Mouse (Mus musculus) megakaryocyte, embryonic 14.5 days (primary cell): ENCODE measurements around the gene Gnaz. TPM values are rescaled to one million over a fixed set of nuclear protein-coding genes. Genes with fewer than 3 reads are reported as not detected.

Source experiments
- H3K27me3 ChIP-seq: replicated peaks from 2 replicates; pipeline ENCODE3; 2012; ENCODE audit warnings: inconsistent platforms
- H3K36me3 ChIP-seq: replicated peaks from 2 replicates; pipeline ENCODE3; 2012; ENCODE audit warnings: low read length, inconsistent platforms, mixed read lengths
- H3K4me1 ChIP-seq: 2 replicates; pipeline ENCODE4 v1.6.1; 2012; ENCODE audit warnings: inconsistent platforms
- H3K4me3 ChIP-seq: replicated peaks from 2 replicates; pipeline ENCODE3; 2012; ENCODE audit warnings: moderate library complexity, mild to moderate bottlenecking, inconsistent platforms
- H3K9me3 ChIP-seq: 2 replicates; pipeline ENCODE4 v1.6.1; 2012; ENCODE audit warnings: inconsistent platforms
- FLI1 ChIP-seq: IDR thresholded peaks from 2 replicates; pipeline ENCODE4 v1.6.1; 2012; ENCODE audit warnings: low read length, inconsistent platforms, mixed read lengths
- GATA1 ChIP-seq: IDR thresholded peaks from 3 replicates; pipeline ENCODE4 v1.6.1; 2012; ENCODE audit warnings: mixed read lengths, low read length, inconsistent platforms, borderline replicate concordance
- polyA plus RNA-seq: library from polyadenylated mRNA; stranded (reverse); fragments of >175 nt; gene quantifications from 2 replicates; pipeline ENCODE4 v1.2.3, GENCODE M21; 2012; ENCODE audit warnings: low replicate concordance; ENCODE audit not compliant: insufficient read depth

Gene Gnaz
- polyA plus RNA-seq, 1 experiment: 224 TPM

DNA sequence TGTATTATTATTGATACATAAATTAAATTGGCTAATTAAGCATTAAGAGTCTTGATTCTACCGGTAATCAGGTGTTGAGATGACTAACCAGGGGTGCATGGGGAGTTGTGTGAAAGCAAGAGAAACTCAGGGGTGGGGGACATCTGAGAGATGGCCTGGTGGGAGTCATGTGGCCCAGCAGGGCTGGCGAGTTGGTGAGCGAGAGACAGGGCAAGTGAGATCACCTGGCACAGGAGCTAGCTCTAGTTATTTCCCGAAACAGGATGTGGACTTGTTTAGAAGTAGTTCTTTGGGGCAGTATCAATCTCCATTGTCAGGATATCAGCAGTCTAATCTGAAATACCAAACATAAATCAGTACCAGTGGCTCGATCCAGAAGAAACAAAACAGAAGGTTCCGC lies 35.3 kb upstream of the Gnaz start:
- H3K4me1 ChIP-seq: peaks cover 76% of the 10 kb centered on the region
- H3K9me3 ChIP-seq: peaks cover 7% of the 10 kb centered on the region; the same call in 1 of the 2 replicates

DNA sequence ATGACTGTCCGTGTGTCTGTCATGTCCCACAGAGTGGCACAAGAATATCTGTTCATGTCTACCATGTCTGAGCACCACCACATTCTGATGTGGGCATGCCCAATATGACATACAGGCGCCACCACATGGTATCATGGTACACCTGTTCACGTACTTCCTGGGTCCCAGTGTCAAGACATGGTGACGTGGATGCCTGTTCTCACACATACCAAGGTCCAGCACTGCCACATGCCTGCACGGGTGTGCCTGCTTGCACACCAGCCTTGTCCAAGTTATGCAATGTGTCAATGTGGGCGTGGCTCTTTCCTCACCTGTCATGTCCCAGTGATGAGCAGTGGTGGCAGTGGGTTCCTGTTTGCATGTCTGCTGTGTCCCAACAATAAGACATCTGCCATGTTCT lies 34.5 kb upstream of the Gnaz start:
- Histone ChIP-seq H3K9me3 (peaks cover 6% of the 10 kb centered on the region; the same call in 1 of the 2 replicates), H3K4me3 (peak overlapping the region; percentile 19), H3K27me3 (peaks cover 47% of the 10 kb centered on the region), H3K4me1 (peaks cover 83% of the 10 kb centered on the region), H3K36me3 (no peaks in the 10 kb centered on the region)
- TF ChIP-seq GATA1 (no peak), FLI1 (no peak)

More for the DNA sequence above, 35.3 kb upstream of the Gnaz start:
- TF ChIP-seq FLI1 (no peak), GATA1 (no peak)
- Histone ChIP-seq H3K4me3 (no peak overlapping the region), H3K27me3 (peaks cover 47% of the 10 kb centered on the region), H3K36me3 (no peaks in the 10 kb centered on the region)

DNA sequence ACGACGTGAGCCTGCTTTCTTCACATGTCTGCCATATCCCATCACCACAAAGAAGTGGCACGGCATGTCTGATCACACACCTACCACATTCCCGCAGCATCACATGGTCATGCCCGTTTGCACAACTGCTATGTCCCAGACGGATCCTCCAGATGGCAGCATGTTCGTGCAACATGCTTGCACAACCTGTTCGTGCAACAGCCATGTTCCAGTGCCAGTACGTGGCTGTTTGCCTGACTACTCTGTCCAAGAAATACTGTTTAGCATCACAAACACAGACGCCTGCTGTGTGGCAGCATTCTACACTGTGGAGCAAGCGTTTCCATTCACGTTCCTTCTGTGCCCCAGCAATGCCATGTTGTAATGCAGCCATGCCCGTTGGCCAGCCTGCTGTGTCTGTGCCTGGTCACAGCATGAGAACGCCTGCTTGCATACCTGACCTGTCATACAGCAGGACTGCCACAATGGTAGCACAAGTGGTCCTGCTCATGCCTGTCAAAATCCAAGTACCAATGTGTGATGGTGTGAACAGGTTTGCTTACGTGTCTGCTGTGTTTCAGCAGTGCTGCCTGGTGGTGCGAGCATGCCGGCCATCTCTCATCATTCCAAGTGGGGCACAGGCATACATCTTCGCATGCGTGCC lies 33.3 kb upstream of the Gnaz start:
- peaks cover 37% of the 10 kb centered on the region for H3K27me3 ChIP-seq
- H3K4me3 ChIP-seq: peak overlapping the region; percentile 51
- peaks cover 84% of the 10 kb centered on the region for H3K4me1 ChIP-seq
- no peak; the same call in 2 of the 3 replicates for TF ChIP-seq GATA1
- no peak for TF ChIP-seq FLI1
- no peaks in the 10 kb centered on the region for H3K9me3 ChIP-seq
- no peaks in the 10 kb centered on the region for H3K36me3 ChIP-seq

DNA sequence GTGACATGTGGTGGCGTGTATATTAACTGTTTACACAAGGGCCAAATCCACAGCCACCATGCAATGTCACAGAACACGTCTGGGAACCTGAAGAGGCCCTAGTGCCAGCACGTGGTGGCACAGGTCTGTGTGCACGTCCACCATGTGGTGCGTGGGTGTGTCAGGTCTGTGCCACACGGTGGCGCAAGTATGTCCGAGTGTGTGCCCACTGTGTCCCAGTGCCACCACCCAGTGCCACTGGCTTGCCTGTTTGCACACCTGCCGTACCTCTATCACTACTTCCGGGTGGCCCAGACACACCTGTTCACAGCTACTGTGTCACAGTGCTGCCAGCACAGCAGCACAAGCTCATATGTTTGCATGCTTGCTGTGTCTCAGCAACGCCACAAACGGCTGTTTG lies 32.5 kb upstream of the Gnaz start:
- H3K9me3 ChIP-seq: no peaks in the 10 kb centered on the region
- peaks cover 84% of the 10 kb centered on the region for H3K4me1 ChIP-seq
- TF ChIP-seq GATA1 (no peak), FLI1 (no peak)
- no peaks in the 10 kb centered on the region for H3K36me3 ChIP-seq
- H3K27me3 ChIP-seq: peaks cover 30% of the 10 kb centered on the region
- H3K4me3 ChIP-seq: peak overlapping the region; percentile 54

DNA sequence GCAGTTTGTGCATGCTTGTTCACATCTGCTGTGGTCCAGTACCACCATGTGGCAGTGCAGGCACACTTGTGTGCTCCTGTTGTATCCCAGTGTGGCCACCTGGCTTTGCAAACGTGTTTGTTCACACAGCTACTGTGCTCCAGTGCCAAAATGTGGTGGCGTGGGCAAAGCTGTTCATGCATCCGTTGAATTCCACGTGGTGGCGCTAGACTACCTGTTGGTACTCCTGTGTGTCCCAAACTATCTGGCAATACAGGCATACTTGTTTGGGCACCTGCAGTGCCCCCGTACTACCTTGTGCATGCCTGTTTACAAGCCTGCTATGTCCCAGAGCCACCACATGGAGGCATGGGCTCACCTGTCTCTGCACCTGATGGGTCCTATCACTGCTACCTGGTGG lies 32.0 kb upstream of the Gnaz start:
- peaks cover 84% of the 10 kb centered on the region for H3K4me1 ChIP-seq
- peaks cover 26% of the 10 kb centered on the region for H3K27me3 ChIP-seq
- TF ChIP-seq GATA1: no peak
- TF ChIP-seq FLI1: no peak
- H3K4me3 ChIP-seq: peak overlapping the region; percentile 12
- H3K36me3 ChIP-seq: no peaks in the 10 kb centered on the region
- no peaks in the 10 kb centered on the region for H3K9me3 ChIP-seq

DNA sequence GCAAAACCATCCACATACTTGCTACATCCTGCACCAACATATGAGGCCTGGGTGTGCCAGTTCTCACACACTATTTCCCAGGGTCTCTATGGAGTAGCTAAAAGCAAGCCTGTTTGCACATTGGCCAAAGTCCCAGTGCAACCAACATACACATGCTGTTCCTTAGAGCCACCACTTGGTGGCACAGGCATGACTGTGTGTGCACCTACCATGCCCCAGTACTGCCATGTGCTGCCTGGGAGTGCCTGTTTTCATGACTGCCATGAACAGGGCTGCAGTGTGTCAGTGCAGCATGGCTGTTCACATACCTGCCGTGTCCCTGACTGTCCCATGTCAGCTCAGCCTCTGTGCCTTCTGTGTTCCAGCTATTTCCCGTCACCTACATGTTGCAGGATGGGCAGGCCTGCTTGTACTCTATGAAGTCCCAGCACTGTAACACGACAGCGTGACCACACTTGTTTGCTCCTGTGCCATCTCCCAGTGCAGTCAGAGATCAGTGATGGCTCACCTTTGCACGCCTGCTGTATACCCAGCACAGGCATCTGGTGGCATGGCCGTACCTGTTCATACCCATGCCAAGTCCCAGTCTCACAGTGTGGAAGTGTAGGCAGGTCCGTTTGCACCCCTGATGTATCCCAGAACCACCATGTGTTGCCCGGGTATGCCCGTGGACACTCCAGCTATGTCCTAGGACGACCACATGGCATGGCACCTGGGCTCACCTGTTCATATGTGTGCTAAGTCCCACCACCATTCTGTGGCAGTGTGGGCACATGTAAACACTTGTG lies 29.8 kb upstream of the Gnaz start:
- TF ChIP-seq FLI1 (no peak), GATA1 (no peak)
- Histone ChIP-seq H3K27me3 (peaks cover 24% of the 10 kb centered on the region), H3K9me3 (no peaks in the 10 kb centered on the region), H3K4me3 (peak overlapping the region; percentile 76), H3K36me3 (no peaks in the 10 kb centered on the region), H3K4me1 (peaks cover 93% of the 10 kb centered on the region)

DNA sequence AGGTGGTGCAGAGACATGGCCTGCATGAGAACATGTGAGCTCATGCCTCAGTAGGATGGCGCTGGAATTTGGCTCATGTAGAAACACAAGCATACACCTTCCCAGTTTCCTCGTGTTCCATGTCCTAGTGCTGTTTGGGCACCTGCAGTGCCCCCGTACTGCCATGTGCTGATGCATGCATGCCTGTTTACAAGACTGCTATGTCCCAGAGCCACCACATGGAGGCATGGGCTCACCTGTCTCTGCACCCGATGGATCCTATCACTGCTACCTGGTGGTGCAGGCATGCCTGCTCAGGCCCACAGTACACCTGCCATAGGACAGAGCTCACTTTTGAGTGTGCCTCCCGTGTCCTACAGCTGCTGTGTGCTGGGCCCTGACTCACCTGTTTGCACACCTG lies 28.6 kb upstream of the Gnaz start:
- no peaks in the 10 kb centered on the region for H3K36me3 ChIP-seq
- H3K27me3 ChIP-seq: peaks cover 16% of the 10 kb centered on the region
- no peak overlapping the region for H3K4me3 ChIP-seq
- TF ChIP-seq FLI1 (no peak), GATA1 (no peak)
- H3K9me3 ChIP-seq: no peaks in the 10 kb centered on the region
- peaks cover 81% of the 10 kb centered on the region for H3K4me1 ChIP-seq

DNA sequence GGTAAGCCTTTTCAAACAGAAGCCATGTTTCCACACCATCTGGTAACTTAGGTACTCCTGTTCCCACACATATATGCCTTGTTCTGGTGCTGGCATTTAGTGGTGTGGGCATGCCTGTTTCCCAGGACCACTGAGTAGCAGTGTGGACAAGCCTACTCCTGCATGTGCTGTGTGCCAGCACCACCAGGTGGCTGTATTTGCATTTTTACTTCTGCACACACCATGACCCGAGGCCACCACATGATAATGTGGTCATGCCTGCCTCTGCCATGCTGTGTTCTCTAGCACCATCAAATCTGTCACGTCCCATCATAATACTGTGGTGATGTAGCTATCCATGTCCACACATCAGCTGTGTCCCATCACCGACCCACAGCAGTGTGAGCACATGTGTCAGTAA lies 27.7 kb upstream of the Gnaz start:
- peaks cover 72% of the 10 kb centered on the region for H3K4me1 ChIP-seq
- no peaks in the 10 kb centered on the region for H3K36me3 ChIP-seq
- H3K27me3 ChIP-seq: peaks cover 10% of the 10 kb centered on the region
- no peaks in the 10 kb centered on the region for H3K9me3 ChIP-seq
- TF ChIP-seq FLI1 (no peak), GATA1 (no peak)
- H3K4me3 ChIP-seq: peak overlapping the region; percentile 5

DNA sequence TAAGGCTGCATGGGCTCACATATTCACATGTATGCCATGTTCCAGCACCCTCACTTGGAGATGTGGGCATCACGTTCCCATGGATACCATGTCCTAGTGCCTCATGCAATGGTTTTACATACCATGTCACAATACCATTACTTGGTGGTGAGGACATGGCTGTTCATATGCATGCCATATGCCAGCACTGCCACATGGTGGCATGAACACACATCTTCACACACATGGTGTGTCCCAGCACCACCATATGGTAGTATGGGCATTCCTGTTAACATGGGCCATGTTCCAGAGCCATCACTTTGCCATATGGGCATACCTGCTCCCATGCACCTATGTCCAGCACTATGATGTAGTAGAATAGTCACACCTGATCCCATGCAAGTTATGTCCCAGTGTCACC lies 26.2 kb upstream of the Gnaz start:
- H3K9me3 ChIP-seq: peaks cover 9% of the 10 kb centered on the region
- peaks cover 65% of the 10 kb centered on the region for H3K4me1 ChIP-seq

DNA sequence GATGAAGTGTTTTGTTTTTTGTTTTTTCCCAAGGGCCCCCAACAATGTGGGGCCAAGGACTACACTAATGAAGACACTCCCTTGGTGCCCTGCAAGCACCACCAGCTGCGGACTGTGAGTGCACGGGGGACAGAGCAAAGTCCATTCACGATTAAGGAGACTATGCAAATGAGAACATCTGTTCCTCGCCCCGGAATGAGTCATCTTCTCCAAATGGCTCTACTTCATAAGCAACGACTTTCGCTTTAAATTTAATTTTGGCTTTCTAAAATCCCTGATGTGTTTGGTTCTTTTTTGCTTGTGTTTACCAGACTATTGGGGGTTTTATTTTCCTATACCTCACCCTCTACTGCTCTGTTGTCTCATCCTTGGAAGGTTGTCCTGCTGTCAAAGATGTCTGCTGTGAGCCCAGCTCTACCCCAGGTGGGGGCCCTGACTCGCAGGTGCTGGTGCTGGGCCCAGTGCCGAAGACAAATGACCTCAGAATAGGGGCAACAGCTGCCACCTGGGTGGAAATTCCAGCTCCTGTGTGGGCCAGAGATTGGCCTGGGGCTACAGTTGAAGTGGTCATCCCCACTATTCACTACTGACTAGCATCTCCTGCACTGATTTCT lies 14.0 kb upstream of the Gnaz start:
- Histone ChIP-seq H3K36me3 (no peaks in the 10 kb centered on the region), H3K9me3 (no peaks in the 10 kb centered on the region), H3K4me1 (peaks cover 55% of the 10 kb centered on the region), H3K4me3 (no peak overlapping the region), H3K27me3 (peaks cover 79% of the 10 kb centered on the region)
- TF ChIP-seq GATA1 (no peak), FLI1 (no peak)

More for the DNA sequence above, 26.2 kb upstream of the Gnaz start:
- H3K4me3 ChIP-seq: peak overlapping the region; percentile 19
- TF ChIP-seq FLI1: no peak
- H3K27me3 ChIP-seq: peaks cover 4% of the 10 kb centered on the region
- peaks cover 5% of the 10 kb centered on the region for H3K36me3 ChIP-seq

DNA sequence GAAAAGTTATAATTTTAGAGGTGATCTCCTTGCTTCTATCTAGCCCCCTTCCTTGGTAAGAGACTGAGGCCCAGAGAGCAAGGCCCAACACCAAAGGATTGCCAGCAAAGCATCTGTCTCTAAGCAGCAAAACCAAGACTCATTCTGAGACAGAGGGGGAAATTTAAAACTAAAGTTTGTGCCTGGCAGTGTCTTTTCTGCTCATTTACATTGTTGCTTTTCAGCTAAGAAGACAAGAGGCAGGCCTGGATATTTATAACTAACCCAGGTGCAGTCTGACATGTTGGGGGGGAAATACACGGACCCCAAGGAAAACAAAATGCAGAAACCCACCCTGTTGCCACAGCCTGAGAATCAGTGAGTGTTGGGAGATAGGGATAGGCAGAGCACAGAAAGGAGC lies 2.6 kb upstream of the Gnaz start:
- peaks cover 12% of the 10 kb centered on the region for H3K9me3 ChIP-seq
- peaks cover 26% of the 10 kb centered on the region for H3K27me3 ChIP-seq
- H3K4me1 ChIP-seq: peaks cover 70% of the 10 kb centered on the region
- TF ChIP-seq FLI1 (no peak), GATA1 (no peak)
- no peak overlapping the region for H3K4me3 ChIP-seq
- peaks cover 6% of the 10 kb centered on the region for H3K36me3 ChIP-seq
